Mouse (Mus musculus) intestine, postnatal 0 days (tissue): Measurements from ENCODE around the gene Actr5. TPM values are rescaled to one million over a fixed set of nuclear protein-coding genes. Genes with fewer than 3 reads are reported as not detected.

Source experiments
- ATAC-seq: fragments of 200-750 bp; cut with Nextera tagmentation; 2 replicates; pipeline ENCODE4 v1.8.0; 2017; ENCODE audit warnings: mild to moderate bottlenecking, moderate TSS enrichment, moderate library complexity
- H3K27ac ChIP-seq: fragments of 300-500 bp; sonication (generic); 2 replicates; pipeline ENCODE4 v1.5.1; 2014; ENCODE audit warnings: mild to moderate bottlenecking, low read depth, low read length, moderate library complexity
- H3K27me3 ChIP-seq: fragments of 300-500 bp; sonication (generic); replicated peaks from 2 replicates; pipeline ENCODE4 v1.6.1; 2014; ENCODE audit warnings: low read length, mixed read lengths; ENCODE audit not compliant: control insufficient read depth, insufficient read depth
- H3K36me3 ChIP-seq: fragments of 300-500 bp; sonication (generic); 2 replicates; pipeline ENCODE4 v1.6.1; 2014; ENCODE audit warnings: mild to moderate bottlenecking, moderate library complexity; ENCODE audit not compliant: control insufficient read depth, insufficient read depth
- H3K4me1 ChIP-seq: fragments of 300-500 bp; sonication (generic); replicated peaks from 2 replicates; pipeline ENCODE4 v1.6.1; 2014; ENCODE audit warnings: antibody characterized with exemption, low read length, mixed read lengths; ENCODE audit not compliant: control insufficient read depth, insufficient read depth
- H3K4me2 ChIP-seq: fragments of 300-500 bp; sonication (generic); replicated peaks from 2 replicates; pipeline ENCODE4 v1.6.1; 2014; ENCODE audit warnings: low read depth, mild to moderate bottlenecking, moderate library complexity
- H3K4me3 ChIP-seq: fragments of 300-500 bp; sonication (generic); 2 replicates; pipeline ENCODE4 v1.5.1; 2014; ENCODE audit warnings: low read depth, low read length
- H3K9ac ChIP-seq: fragments of 300-500 bp; sonication (generic); 2 replicates; pipeline ENCODE4 v1.6.1; 2014; ENCODE audit warnings: mild to moderate bottlenecking, low read depth, low read length
- H3K9me3 ChIP-seq: fragments of 300-500 bp; sonication (generic); 2 replicates; pipeline ENCODE4 v1.6.1; 2016; ENCODE audit warnings: mixed run types; ENCODE audit not compliant: control insufficient read depth
- CTCF ChIP-seq: sonication (generic); IDR thresholded peaks from 2 replicates; pipeline ENCODE4 v1.5.1; 2016; ENCODE audit warnings: low read depth, mild to moderate bottlenecking, control low read depth, antibody characterized with exemption, moderate library complexity
- WGBS: fragments of 180-500 bp; shearing (Covaris S2); extraction: QIAGEN DNeasy Blood & Tissue Kit; methylation state at CpG from one replicate; pipeline ENCODE4 v1.1.7; 2014; 5-methylcytosine and 5-hydroxymethylcytosine counted together
- microRNA counts: library from miRNA; unstranded; fragments of <30 nt; microRNA quantifications from one replicate; lab custom pipeline; 2016
- microRNA-seq: library from miRNA; unstranded; fragments of <30 nt; microRNA quantifications from one replicate; pipeline ENCODE4, GENCODE M21; 2016
- polyA plus RNA-seq: library from polyadenylated mRNA; unstranded; fragments of >200 nt; fragmentation: Nextera tagmentation; extraction: Ambion mirVana; gene quantifications from 2 replicates; pipeline ENCODE4 v1.2.1, GENCODE M21; 2015

Actr5 gene
- polyA plus RNA-seq, 1 experiment from 2014 or later, result 3.7 TPM

- H3K4me1 ChIP-seq, result no peaks in the 10 kb centered on the region
- H3K36me3 ChIP-seq, result no peaks in the 10 kb centered on the region
- no peaks in the 10 kb centered on the region for H3K9me3 ChIP-seq
- no peak overlapping the region for H3K27ac ChIP-seq
- no peak for ATAC-seq
- 60% methylated on average over 25 of the region's 25 CpGs for WGBS
- no peak overlapping the region for H3K9ac ChIP-seq
- no peaks in the 10 kb centered on the region for H3K27me3 ChIP-seq
- no peak overlapping the region for H3K4me3 ChIP-seq
- no peak for TF ChIP-seq CTCF
- H3K4me2 ChIP-seq, result peak overlapping the region; percentile 39
Observed at GRCm38 (mm10) chr2:158687804-158688241, 63.1 kb downstream of the Actr5 start.

MicroRNAs encoded within 50 kb of the gene (microRNA counts, 519-probe panel; counts per million panel counts)
- microRNA mmu-miR-3474 (lab: Ali Mortazavi, UCI), result not detected

Small RNA genes lying within 50 kb of the gene (microRNA-seq; reads per million reads assigned to microRNA genes)
- gene Mir3474, result 1.1 reads per million

Other genes starting within 250 kb of the Actr5 start
- gene Snhg11, start 249.2 kb upstream of the Actr5 start, polyA plus RNA-seq, result 1.9 and 3.0 TPM in 2 replicates
- gene Ralgapb, start 215.0 kb upstream of the Actr5 start, polyA plus RNA-seq, result 11.5 and 11.6 TPM in 2 replicates
- not detected in 2 replicates for gene Adig, start 122.3 kb upstream of the Actr5 start, polyA plus RNA-seq
- not detected in 2 replicates for gene Arhgap40, start 112.1 kb upstream of the Actr5 start, polyA plus RNA-seq
- not detected in 2 replicates for gene Slc32a1, start 14.1 kb upstream of the Actr5 start, polyA plus RNA-seq
- 3.3 and 3.4 TPM in 2 replicates for gene Ppp1r16b, start 40.5 kb downstream of the Actr5 start, polyA plus RNA-seq
- gene Fam83d, start 143.2 kb downstream of the Actr5 start, polyA plus RNA-seq, result 15.0 and 15.4 TPM in 2 replicates
- 7.0 and 7.5 TPM in 2 replicates for gene Dhx35, start 169.9 kb downstream of the Actr5 start, polyA plus RNA-seq